ENCODE assay signal across 9 mouse cellular contexts in genomic region chr5:35679256-35680155, GRCm38 (mm10). TPM values are rescaled to one million over a fixed set of nuclear protein-coding genes. Genes with fewer than 3 reads are reported as not detected.
DNase-seq lines count a peak whose midpoint lies in the region; ATAC-seq and TF ChIP-seq lines count a peak whose summit lies in the region.
"Had no signal": no experiment of that assay in that cellular context is flagged by ENCODE, and none has a peak within 500 bp of the region (broad histone marks: within the 10 kb centered on the region; RNA-seq: fewer than 3 reads in every experiment).

Htra3 (minus strand) TSS chr5:35679782.

- no peak for DNase-seq in left cerebral cortex, adult 2 months (ENCODE audit: extremely low spot score in 1 of 2, low spot score in 2 of 2)
- DNase-seq in left cerebral cortex, postnatal 36 days (ENCODE audit: low spot score in 2 of 2) = no peak
- peak; percentile 40 for DNase-seq in heart, adult 8-10 months (ENCODE audit: low spot score)
- peak; percentile 57 for DNase-seq in kidney, postnatal 14 days
- peak; percentile 86 for DNase-seq in midbrain, embryonic 11.5 days (ENCODE audit: low spot score, missing footprints)
- DNase-seq in c-Kit-positive CD71-positive TER-119-positive erythroid progenitor cells, embryonic 14.5 days (ENCODE audit: low spot score) = no peak
- no peak for DNase-seq in cerebellum, postnatal 36 days

- no peaks in the 10 kb centered on the region for H3K9me3 ChIP-seq in midbrain, embryonic 11.5 days (ENCODE audit: control insufficient read depth, low read length)
- H3K9me3 ChIP-seq: G1E had no signal

- peak within 1 kb of the TSS; percentile 41 for H3K4me3 ChIP-seq in left cerebral cortex, adult 2 months
- peak within 1 kb of the TSS; percentile 66 for H3K4me3 ChIP-seq in brown adipose tissue, adult 24 weeks (ENCODE audit: insufficient read depth, low read depth, low read length)
- peak within 1 kb of the TSS; percentile 27 for H3K4me3 ChIP-seq in midbrain, embryonic 11.5 days (ENCODE audit: low read depth, low read length)

- no peak for ATAC-seq in midbrain, embryonic 11.5 days (ENCODE audit: low FRiP score)

- H3K27ac ChIP-seq in left cerebral cortex, adult 2 months = peak within 1 kb of the TSS; percentile 25; the same call in 1 of the 2 replicates
- peak within 1 kb of the TSS; percentile 79 for H3K27ac ChIP-seq in brown adipose tissue, adult 24 weeks (replicated peaks; ENCODE audit: low read depth, low read length)
- H3K27ac ChIP-seq in midbrain, embryonic 11.5 days (ENCODE audit: low read depth, low read length) = no peak within 1 kb of the TSS

- H3K27me3 ChIP-seq in midbrain, embryonic 11.5 days (ENCODE audit: control insufficient read depth, insufficient read depth, low read length) = peaks cover 24% of the 10 kb centered on the region

- H3K4me1 ChIP-seq in brown adipose tissue, adult 24 weeks (ENCODE audit: control insufficient read depth, insufficient read depth, insufficient read length, low read length) = peaks cover 6% of the 10 kb centered on the region; the same call in 1 of the 2 replicates
- H3K4me1 ChIP-seq in midbrain, embryonic 11.5 days (ENCODE audit: control insufficient read depth, insufficient read depth, low read length) = no peaks in the 10 kb centered on the region

- WGBS in midbrain, embryonic 11.5 days = 10% methylated on average over 41 of the region's 42 CpGs

- intact Hi-C loops in left cerebral cortex, adult 2 months (cut with DNase I) = loop anchor here (5.0 kb wide), 1 partner anchor 52 kb away; no protein-coding TSS in a partner anchor
- intact Hi-C loops in left cerebral cortex, postnatal 36 days (cut with DNase I) = loop anchor here (5.0 kb wide), 1 partner anchor 82 kb away; no protein-coding TSS in a partner anchor

- H3K9ac ChIP-seq in midbrain, embryonic 11.5 days (ENCODE audit: low read length) = 0 out of 2 replicates have a peak within 1 kb of the TSS, but pooled peaks have one; percentile 20

- TF ChIP-seq CTCF in left cerebral cortex, adult 2 months (IDR thresholded peaks at IDR 0.05) = no peak

- H3K4me2 ChIP-seq in midbrain, embryonic 11.5 days = peak within 1 kb of the TSS; percentile 53

- H3K36me3 ChIP-seq in midbrain, embryonic 11.5 days (ENCODE audit: control insufficient read depth, insufficient read depth, low read length) = no peaks in the 10 kb centered on the region
- H3K36me3 ChIP-seq: G1E had no signal

RNA-seq across cellular contexts. Expression of gene Htra3, which starts in this region (rescaled TPM):
- total RNA-seq in left cerebral cortex, adult 2 months (2021) = 1 to 10 TPM; 5.9 TPM
- total RNA-seq in left cerebral cortex, postnatal 36 days (2021) = 1 to 10 TPM; 7.7 to 9.6 TPM
- 60.4 and 62.3 TPM in 2 replicates for polyA plus RNA-seq in brown adipose tissue, adult 24 weeks (2012; ENCODE audit: insufficient read depth, insufficient read length, missing spikeins)
- total RNA-seq in heart, adult 8-10 months (2022) = 10 to 100 TPM; 70.4 to 85.8 (median 82.5) TPM
- 6.0 and 7.6 TPM in 2 replicates for polyA plus RNA-seq in midbrain, embryonic 11.5 days (2014; fragmentation: Nextera tagmentation; extraction: Ambion mirVana)
- total RNA-seq: G1E had no signal
- polyA plus RNA-seq: G1E had no signal

Comparison
In these comparisons a context has a peak if more than half of its experiments do, and no peak if none do; other contexts are left out.
1. RNA of gene Htra3 (total RNA-seq): 70.4 to 85.8 TPM in heart, adult 8-10 months; 7.7 to 9.6 TPM in left cerebral cortex, postnatal 36 days and 5.9 TPM in left cerebral cortex, adult 2 months; every median in the first group is over 4 times any median in the second.
2. DNase-seq: peak in heart, adult 8-10 months (single experiment), kidney, postnatal 14 days (single experiment) and midbrain, embryonic 11.5 days (single experiment); none in left cerebral cortex, adult 2 months (0 of 2), left cerebral cortex, postnatal 36 days (0 of 2), c-Kit-positive CD71-positive TER-119-positive erythroid progenitor cells, embryonic 14.5 days (single experiment) and cerebellum, postnatal 36 days (0 of 2).
3. Peak in every context shown above with its lines, with median percentiles within 50 percentile points of each other: H3K4me3 ChIP-seq.